Mouse (Mus musculus) kidney, embryonic 16.5 days (tissue): Measurements from ENCODE around the gene Olfr288. TPM values are rescaled to one million over a fixed set of nuclear protein-coding genes. Genes with fewer than 3 reads are reported as not detected.

Experiments
- ATAC-seq: fragments of 200-750 bp; cut with Nextera tagmentation; 2 replicates; pipeline ENCODE4 v1.8.0; 2017; ENCODE audit warnings: moderate TSS enrichment; ENCODE audit not compliant: low FRiP score, low TSS enrichment
- H3K27ac ChIP-seq: fragments of 300-500 bp; sonication (generic); 2 replicates; pipeline ENCODE4 v1.5.1; 2014; ENCODE audit warnings: low read length
- H3K27me3 ChIP-seq: fragments of 300-500 bp; sonication (generic); 2 replicates; pipeline ENCODE4 v1.6.1; 2014; ENCODE audit warnings: low read length, control low read depth, mixed read lengths; ENCODE audit not compliant: insufficient read depth
- H3K36me3 ChIP-seq: fragments of 300-500 bp; sonication (generic); 2 replicates; pipeline ENCODE4 v1.6.1; 2014; ENCODE audit warnings: low read length, control low read depth, mixed read lengths; ENCODE audit not compliant: insufficient read depth
- H3K4me1 ChIP-seq: fragments of 300-500 bp; sonication (generic); 2 replicates; pipeline ENCODE4 v1.6.1; 2014; ENCODE audit warnings: low read length, control low read depth, mixed read lengths; ENCODE audit not compliant: insufficient read depth
- H3K4me2 ChIP-seq: fragments of 300-500 bp; sonication (generic); replicated peaks from 2 replicates; pipeline ENCODE4 v1.6.1; 2014; ENCODE audit warnings: low read depth, low read length
- H3K4me3 ChIP-seq: fragments of 300-500 bp; sonication (generic); 2 replicates; pipeline ENCODE4 v1.5.1; 2014; ENCODE audit warnings: mild to moderate bottlenecking, low read length
- H3K9ac ChIP-seq: fragments of 300-500 bp; sonication (generic); replicated peaks from 2 replicates; pipeline ENCODE4 v1.6.1; 2014; ENCODE audit warnings: low read length
- H3K9me3 ChIP-seq: fragments of 300-500 bp; sonication (generic); 2 replicates; pipeline ENCODE4 v1.6.1; 2016; ENCODE audit warnings: low read length, control low read depth
- WGBS: fragments of 180-500 bp; shearing (Covaris S2); extraction: QIAGEN DNeasy Blood & Tissue Kit; methylation state at CpG from one replicate; pipeline ENCODE4 v1.1.7; 2014; 5-methylcytosine and 5-hydroxymethylcytosine counted together
- polyA plus RNA-seq: library from polyadenylated mRNA; unstranded; fragments of >200 nt; fragmentation: Nextera tagmentation; extraction: Ambion mirVana; gene quantifications from 2 replicates; pipeline ENCODE4 v1.2.1, GENCODE M21; 2015

Olfr288 gene
- polyA plus RNA-seq, 1 experiment from 2014 or later, result not detected

DNA sequence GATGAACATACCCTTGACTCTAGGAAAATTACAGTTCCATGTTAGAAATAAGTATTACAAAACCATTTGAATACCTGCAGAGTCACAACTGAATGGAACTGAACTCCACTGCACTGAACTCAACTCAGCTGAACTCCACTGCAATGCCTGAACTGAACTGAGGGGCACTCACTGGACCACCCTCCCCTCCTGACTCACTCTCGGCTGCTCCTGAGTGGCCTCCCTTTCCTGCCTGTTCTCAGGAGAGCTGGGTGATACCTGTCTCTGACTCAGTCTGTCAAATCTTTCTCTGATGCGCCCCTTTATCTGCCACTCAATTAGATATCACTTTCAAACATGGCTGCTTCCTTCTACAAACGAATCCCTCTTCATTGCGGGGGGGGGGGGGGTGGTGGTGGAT lies 41.2 kb downstream of the Olfr288 start:
- WGBS, result 58% methylated on average over 4 of the region's 4 CpGs

DNA sequence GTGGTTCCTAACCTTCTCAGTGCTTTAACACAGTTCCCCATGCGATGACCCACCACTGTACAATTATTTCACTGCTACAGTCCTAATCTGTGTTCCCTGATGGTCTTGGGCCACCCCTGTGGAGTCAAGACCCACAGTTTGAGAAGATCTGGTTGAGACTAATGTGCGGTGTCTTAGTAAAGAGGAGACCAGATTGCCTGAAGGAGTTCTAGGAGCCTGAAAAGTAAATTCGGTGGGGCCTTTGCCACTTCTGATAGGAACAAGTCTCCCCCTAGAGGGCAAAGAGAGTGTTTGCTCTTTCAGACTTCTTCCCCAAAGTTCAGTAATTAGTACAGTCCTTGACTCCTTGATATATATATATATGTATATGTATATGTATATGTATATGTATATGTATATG lies 41.7 kb downstream of the Olfr288 start:
- no peaks in the 10 kb centered on the region for H3K36me3 ChIP-seq
- no peak overlapping the region for H3K4me3 ChIP-seq
- H3K9me3 ChIP-seq, result no peaks in the 10 kb centered on the region
- H3K4me2 ChIP-seq, result no peak overlapping the region
- 21% methylated on average over 3 of the region's 3 CpGs for WGBS
- peak overlapping the region; percentile 44; the same call in 1 of the 2 replicates for H3K9ac ChIP-seq
- no peak overlapping the region for H3K27ac ChIP-seq
- ATAC-seq, result no peak; the same call in 1 of the 2 replicates
- H3K4me1 ChIP-seq, result no peaks in the 10 kb centered on the region
- no peaks in the 10 kb centered on the region for H3K27me3 ChIP-seq

More for the DNA sequence above, 41.2 kb downstream of the Olfr288 start:
- no peak overlapping the region for H3K9ac ChIP-seq
- H3K9me3 ChIP-seq, result no peaks in the 10 kb centered on the region
- ATAC-seq, result no peak
- no peaks in the 10 kb centered on the region for H3K27me3 ChIP-seq
- H3K4me2 ChIP-seq, result no peak overlapping the region
- H3K27ac ChIP-seq, result no peak overlapping the region
- H3K4me1 ChIP-seq, result no peaks in the 10 kb centered on the region
- H3K36me3 ChIP-seq, result no peaks in the 10 kb centered on the region
- H3K4me3 ChIP-seq, result no peak overlapping the region

DNA sequence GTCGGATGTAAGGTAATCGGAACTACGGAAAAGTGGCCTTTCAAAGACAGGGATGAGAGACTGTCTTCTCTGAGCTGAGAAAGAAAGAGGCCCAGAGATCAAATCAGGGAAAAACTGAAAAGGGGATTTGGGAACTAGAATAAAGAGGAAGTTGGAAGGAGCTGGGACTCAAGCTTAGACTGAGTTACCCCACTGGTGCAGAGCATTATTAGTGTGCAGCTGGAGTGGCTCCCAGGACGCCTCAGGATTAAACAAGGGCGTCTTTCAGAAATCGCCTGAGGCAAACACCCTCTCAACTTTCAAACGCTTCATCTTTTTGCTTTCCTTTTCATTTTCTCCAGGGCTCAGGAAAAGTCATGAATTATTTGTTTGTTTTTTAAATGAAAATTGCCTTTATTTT lies 42.4 kb downstream of the Olfr288 start:
- H3K4me2 ChIP-seq, result no peak overlapping the region
- no peaks in the 10 kb centered on the region for H3K9me3 ChIP-seq
- H3K4me3 ChIP-seq, result no peak overlapping the region
- 0 out of 2 replicates have a peak, but pooled peaks cover 4% of the 10 kb centered on the region for H3K4me1 ChIP-seq
- ATAC-seq, result no peak
- H3K27ac ChIP-seq, result no peak overlapping the region
- 85% methylated on average over 7 of the region's 7 CpGs for WGBS
- H3K27me3 ChIP-seq, result no peaks in the 10 kb centered on the region
- no peak overlapping the region for H3K9ac ChIP-seq
- H3K36me3 ChIP-seq, result no peaks in the 10 kb centered on the region

DNA sequence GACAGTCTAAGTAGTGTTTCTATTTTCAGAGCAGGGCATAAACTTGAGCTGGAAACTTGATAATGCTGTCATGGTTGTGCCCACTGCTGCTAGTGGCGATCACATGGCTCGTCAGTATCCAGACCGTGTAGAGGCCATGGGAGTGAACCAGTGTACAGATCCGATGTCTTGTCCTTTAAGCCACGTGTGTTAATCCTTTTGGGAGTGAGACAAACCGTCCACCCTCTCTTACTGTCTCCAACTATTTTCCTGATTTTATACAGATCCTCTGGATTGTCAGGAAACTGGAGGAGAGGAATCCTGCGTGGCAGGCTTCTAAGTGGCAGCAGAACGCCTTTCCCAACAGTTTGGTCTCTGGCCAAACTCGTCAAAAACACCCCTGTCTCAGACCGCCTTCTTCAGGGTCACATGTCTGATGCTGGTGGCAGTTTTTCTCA lies 46.2 kb downstream of the Olfr288 start:
- Histone ChIP-seq H3K4me1 (peaks cover 16% of the 10 kb centered on the region), H3K4me3 (no peak overlapping the region), H3K4me2 (no peak overlapping the region), H3K36me3 (no peaks in the 10 kb centered on the region), H3K27me3 (no peaks in the 10 kb centered on the region), H3K27ac (peak overlapping the region; percentile 44; the same call in 1 of the 2 replicates), H3K9ac (no peak overlapping the region), H3K9me3 (no peaks in the 10 kb centered on the region)
- ATAC-seq, result no peak
- 43% methylated on average over 10 of the region's 10 CpGs for WGBS

DNA sequence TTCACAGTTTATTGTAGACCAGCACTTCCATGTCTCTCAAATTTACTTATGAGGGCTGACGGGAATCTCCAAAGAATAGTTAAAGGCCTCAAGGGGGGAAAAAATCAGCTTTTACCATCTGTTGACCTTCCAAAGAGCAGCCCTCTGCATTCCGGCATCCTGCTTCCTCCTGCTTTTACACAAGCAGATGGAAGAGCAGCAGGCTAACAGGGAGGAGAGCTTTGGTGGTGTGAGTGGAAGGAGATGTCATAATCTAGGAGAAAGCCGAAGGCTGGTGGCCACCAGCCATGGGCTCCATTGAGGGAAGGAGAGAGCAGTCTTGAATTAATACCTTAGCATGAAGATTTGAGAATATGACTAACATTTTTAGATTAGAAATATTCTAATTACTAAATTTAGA lies 47.0 kb downstream of the Olfr288 start:
- Histone ChIP-seq H3K9me3 (no peaks in the 10 kb centered on the region), H3K4me3 (no peak overlapping the region), H3K27me3 (no peaks in the 10 kb centered on the region), H3K4me2 (no peak overlapping the region), H3K36me3 (no peaks in the 10 kb centered on the region), H3K27ac (peak overlapping the region; percentile 20; the same call in 1 of the 2 replicates), H3K9ac (no peak overlapping the region), H3K4me1 (peaks cover 19% of the 10 kb centered on the region)
- no peak for ATAC-seq
- WGBS, result 64% methylated on average over 3 of the region's 3 CpGs

GRCm38 (mm10) chr15:98145559-98146181 lies 49.7 kb downstream of the Olfr288 start:
- peak overlapping the region; percentile 86 for H3K27ac ChIP-seq
- no peaks in the 10 kb centered on the region for H3K27me3 ChIP-seq
- H3K36me3 ChIP-seq, result peaks cover 13% of the 10 kb centered on the region
- no peaks in the 10 kb centered on the region for H3K9me3 ChIP-seq
- WGBS, result 1% methylated on average over 38 of the region's 38 CpGs
- peak; percentile 97 for ATAC-seq
- H3K4me1 ChIP-seq, result peaks cover 21% of the 10 kb centered on the region
- peak overlapping the region; percentile 74 for H3K4me2 ChIP-seq
- peak overlapping the region; percentile 96 for H3K4me3 ChIP-seq
- H3K9ac ChIP-seq, result peak overlapping the region; percentile 94

DNA sequence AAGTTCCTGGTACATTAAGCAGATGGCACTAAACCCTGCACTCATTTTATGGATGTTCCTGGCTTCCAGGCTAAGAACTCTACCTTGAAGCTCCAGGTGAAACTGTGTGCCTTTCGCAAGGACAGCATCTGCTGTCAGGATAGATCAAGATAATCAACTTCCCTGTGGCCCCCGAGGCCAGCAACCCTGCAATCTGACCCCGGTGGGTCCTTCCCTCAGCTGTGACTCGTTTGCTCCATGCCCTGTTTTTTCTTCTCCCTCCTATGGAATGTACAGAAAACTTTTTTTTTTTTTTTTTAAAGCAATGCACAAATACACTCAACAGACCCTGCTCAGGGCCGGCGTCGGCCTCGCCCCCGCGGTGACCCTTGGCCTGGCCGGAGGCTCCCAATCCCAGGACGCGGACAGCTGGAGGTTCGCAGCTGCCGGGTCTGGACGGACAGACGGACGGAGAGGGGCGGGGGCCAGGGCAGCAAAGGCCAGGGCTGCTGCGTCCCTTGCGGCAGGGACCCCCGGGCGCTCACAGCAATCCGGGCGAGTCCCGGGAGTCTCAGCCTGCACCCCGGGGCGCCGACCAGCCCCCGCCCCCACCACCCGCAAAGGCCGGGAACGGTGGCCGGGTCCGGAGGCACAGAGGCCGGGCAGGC lies 50.4 kb downstream of the Olfr288 start:
- WGBS, result under 1% methylated on average over 36 of the region's 36 CpGs
- peak overlapping the region; percentile 86 for H3K27ac ChIP-seq
- ATAC-seq, result peak; percentile 73

DNA sequence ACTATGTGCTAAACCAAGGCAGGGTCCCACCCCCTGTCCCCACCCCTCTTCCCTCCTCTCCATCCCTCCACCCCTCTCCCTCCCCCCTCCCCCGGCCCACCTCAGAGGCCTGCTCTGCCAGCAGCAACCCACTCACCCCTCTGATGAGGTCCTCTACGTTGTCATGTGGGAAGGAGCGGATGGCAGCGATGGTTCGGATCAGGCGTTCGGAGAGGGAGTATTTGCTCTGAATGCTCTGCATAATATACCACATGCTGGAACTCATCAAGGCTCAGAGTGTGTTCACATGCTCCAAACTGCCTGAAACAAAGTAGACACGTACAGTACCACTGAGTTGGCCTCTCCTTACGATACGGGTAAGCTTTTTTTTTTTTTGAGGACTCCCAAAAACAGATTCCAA lies 52.8 kb downstream of the Olfr288 start:
- H3K4me2 ChIP-seq, result no peak overlapping the region
- H3K27me3 ChIP-seq, result no peaks in the 10 kb centered on the region
- WGBS, result 88% methylated on average over 10 of the region's 10 CpGs
- no peak overlapping the region for H3K4me3 ChIP-seq
- no peak overlapping the region for H3K27ac ChIP-seq
- H3K9me3 ChIP-seq, result no peaks in the 10 kb centered on the region
- peaks cover 30% of the 10 kb centered on the region for H3K36me3 ChIP-seq
- H3K9ac ChIP-seq, result no peak overlapping the region
- no peak for ATAC-seq
- H3K4me1 ChIP-seq, result peaks cover 24% of the 10 kb centered on the region

More for the DNA sequence above, 50.4 kb downstream of the Olfr288 start:
- Histone ChIP-seq H3K36me3 (peaks cover 17% of the 10 kb centered on the region), H3K9ac (peak overlapping the region; percentile 94), H3K9me3 (no peaks in the 10 kb centered on the region), H3K27me3 (no peaks in the 10 kb centered on the region), H3K4me3 (peak overlapping the region; percentile 96), H3K4me1 (peaks cover 22% of the 10 kb centered on the region), H3K4me2 (peak overlapping the region; percentile 74)

DNA sequence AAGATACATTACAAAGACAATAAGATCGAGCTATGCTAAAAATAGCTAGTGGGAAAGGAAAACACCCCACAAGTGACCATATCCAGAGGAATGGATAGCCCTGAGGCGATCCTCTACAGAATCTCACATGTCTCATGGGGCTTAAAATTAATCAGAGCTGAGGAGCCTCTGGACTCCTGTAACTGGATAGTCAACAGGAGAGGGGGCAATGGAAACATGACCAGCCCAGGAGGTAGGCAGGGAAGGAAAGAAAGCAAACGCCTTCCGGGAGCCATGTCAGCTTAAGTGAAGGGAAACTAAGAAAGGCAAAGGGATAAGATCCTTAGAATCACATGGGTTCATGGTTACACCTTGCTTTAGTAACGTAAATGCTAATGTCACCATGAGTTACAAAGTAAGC lies 54.5 kb downstream of the Olfr288 start:
- peaks cover 43% of the 10 kb centered on the region for H3K36me3 ChIP-seq
- H3K4me2 ChIP-seq, result no peak overlapping the region
- H3K27ac ChIP-seq, result no peak overlapping the region
- H3K4me1 ChIP-seq, result peaks cover 20% of the 10 kb centered on the region
- no peak overlapping the region for H3K4me3 ChIP-seq
- WGBS, result 53% methylated on average over 5 of the region's 5 CpGs
- no peaks in the 10 kb centered on the region for H3K9me3 ChIP-seq
- ATAC-seq, result no peak
- no peaks in the 10 kb centered on the region for H3K27me3 ChIP-seq
- H3K9ac ChIP-seq, result no peak overlapping the region

- Histone ChIP-seq H3K4me2 (no peak overlapping the region), H3K4me3 (no peak overlapping the region), H3K27me3 (no peaks in the 10 kb centered on the region), H3K4me1 (peaks cover 17% of the 10 kb centered on the region), H3K9ac (no peak overlapping the region), H3K9me3 (no peaks in the 10 kb centered on the region), H3K36me3 (peaks cover 54% of the 10 kb centered on the region), H3K27ac (no peak overlapping the region)
- ATAC-seq, result peak; percentile 63; the same call in 1 of the 2 replicates
- 55% methylated on average over 7 of the region's 7 CpGs for WGBS
Measured at GRCm38 (mm10) chr15:98139763-98140162, 55.6 kb downstream of the Olfr288 start.
